Mouse (Mus musculus): ENCODE data around the gene Armh3.

DNA sequence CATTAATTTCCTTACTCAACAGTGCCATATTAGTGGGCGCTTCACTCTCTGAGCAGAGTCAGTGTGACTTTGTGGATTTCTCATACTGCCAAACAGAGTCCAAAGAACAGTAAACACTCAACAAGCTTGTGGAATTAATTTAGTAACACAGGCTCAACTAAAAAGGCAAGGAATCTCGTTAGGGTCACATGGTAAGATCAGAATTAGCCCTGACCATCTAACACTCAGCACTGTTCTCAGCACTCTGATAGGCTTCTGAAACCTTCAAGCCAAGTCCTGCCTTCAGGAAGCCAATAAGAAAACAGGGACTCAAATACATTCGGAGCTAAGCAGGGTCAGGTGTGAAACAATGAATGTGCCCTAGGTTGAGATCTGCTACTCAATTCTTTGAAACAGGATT, 172.1 kb downstream of the Armh3 start:
- TF ChIP-seq CTCF (IDR thresholded peaks at IDR 0.05; ENCODE audit: low read depth) (no peak), EP300 (optimal IDR thresholded peaks at IDR 0.05) (no peak)
